9 mouse cellular contexts compared by ENCODE assay signal in genomic region chr5:125876296-125876695, GRCm38 (mm10).
"Had no signal": no experiment of that assay in that cellular context is flagged by ENCODE, and none has a peak within 500 bp of the region (broad histone marks: within the 10 kb centered on the region; RNA-seq: fewer than 3 reads in every experiment).

No protein-coding gene starts in this region.

- DNase-seq: kidney, adult 2 months; kidney, postnatal 25 days; lung, embryonic 14.5 days; lung, postnatal 10 days; lung, postnatal 4 days; midbrain, embryonic 14.5 days; right cerebral cortex, postnatal 14 days; thymus, adult 2 months; thymus, postnatal 25 days had no signal
